Mouse (Mus musculus) left cerebral cortex, adult 2 months (tissue): Measurements from ENCODE around the gene Zbp1. TPM values are rescaled to one million over a fixed set of nuclear protein-coding genes. Genes with fewer than 3 reads are reported as not detected.

Experiments
- DNase-seq, 2 experiments: peaks; one replicate each; pipeline ENCODE4 v3.0.0; 2021 to 2022; ENCODE audit warnings: low spot score in 2 of 2, mixed read lengths in 1 of 2; ENCODE audit errors: extremely low spot score in 1 of 2
- H3K27ac ChIP-seq: fragments of 200-600 bp; 2 replicates; pipeline ENCODE4 v1.8.1; 2022
- H3K4me3 ChIP-seq: fragments of 200-600 bp; 2 replicates; pipeline ENCODE4 v1.8.1; 2022
- CTCF ChIP-seq: fragments of 200-600 bp; IDR thresholded peaks from 2 replicates; pipeline ENCODE4 v1.8.1; 2022; ENCODE audit warnings: antibody characterized with exemption, mild to moderate bottlenecking, moderate library complexity
- intact Hi-C: fragments of 180-260 bp; cut with DNase I; formaldehyde crosslinking; loops from one replicate; pipeline ENCODE4 v1.15.1; 2025
- total RNA-seq, 2 experiments: library from RNA; stranded (reverse); gene quantifications; 2 replicates each; pipeline ENCODE4 v1.2.3; 2021

Zbp1 gene
- total RNA-seq, 2 experiments from 2014 or later, result 0.36 TPM; not detected in 1

DNA sequence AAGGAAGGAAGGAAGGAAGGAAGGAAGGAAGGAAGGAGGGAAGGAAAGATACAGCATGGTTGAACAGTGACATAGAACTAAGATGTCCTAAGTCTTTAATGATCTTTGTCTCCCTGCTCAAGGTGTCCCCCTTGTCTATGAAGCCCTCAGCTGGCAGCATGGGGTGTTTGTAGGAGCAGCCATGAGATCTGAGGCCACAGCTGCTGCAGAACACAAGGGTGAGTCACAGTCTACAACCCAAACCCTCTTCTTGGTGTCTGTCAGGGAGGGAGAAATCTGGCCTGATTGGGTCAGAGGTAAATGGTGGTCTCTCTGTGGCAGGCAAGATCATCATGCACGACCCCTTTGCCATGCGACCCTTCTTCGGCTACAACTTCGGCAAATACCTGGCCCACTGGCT lies 60.9 kb downstream of the Zbp1 start:
- Histone ChIP-seq H3K4me3 (no peak overlapping the region), H3K27ac (no peak overlapping the region)
- TF ChIP-seq CTCF, result no peak
- DNase-seq, result no peak
- intact Hi-C loops, result no loop called here

DNA sequence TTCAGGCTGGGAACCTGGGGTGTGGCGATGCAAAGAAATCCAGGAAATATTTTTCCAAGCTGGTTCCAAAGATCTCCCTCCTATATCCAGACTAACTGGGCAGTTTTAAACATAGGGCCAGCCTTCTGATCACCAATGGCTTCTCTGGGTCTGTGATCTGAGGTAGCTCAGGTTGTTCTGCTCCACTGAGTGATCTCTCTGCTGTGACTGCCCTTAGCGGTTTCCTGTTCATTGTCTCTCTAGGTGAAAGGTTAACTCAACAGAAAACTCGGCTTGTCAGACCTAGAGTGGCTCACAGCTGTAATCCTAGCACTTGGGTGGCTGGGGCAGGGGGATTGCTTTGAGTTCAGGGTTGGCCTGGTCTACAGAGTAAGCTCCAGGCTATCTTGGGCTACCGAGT lies 61.3 kb downstream of the Zbp1 start:
- no peak for TF ChIP-seq CTCF
- intact Hi-C loops, result no loop called here
- DNase-seq, result no peak
- Histone ChIP-seq H3K27ac (no peak overlapping the region), H3K4me3 (no peak overlapping the region)

DNA sequence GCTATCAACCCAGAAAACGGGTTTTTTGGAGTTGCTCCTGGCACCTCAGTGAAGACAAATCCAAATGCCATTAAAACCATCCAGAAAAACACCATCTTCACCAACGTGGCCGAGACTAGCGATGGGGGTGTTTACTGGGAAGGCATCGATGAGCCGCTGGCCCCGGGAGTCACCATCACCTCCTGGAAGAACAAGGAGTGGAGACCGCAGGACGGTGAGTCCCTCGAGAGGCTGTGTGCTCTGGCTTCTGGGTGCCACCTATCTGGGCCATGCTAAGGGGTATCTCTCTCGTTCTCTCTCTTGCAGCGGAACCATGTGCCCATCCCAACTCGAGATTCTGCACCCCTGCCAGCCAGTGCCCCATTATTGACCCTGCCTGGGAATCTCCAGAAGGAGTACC lies 61.8 kb downstream of the Zbp1 start:
- no peak for TF ChIP-seq CTCF
- no peak overlapping the region for H3K4me3 ChIP-seq
- DNase-seq, result no peak
- no peak overlapping the region for H3K27ac ChIP-seq
- intact Hi-C loops, result no loop called here

Other genes with a start within 250 kb of the Zbp1 start
- gene Spo11, start 241.2 kb downstream of the Zbp1 start, total RNA-seq, result under 1 TPM; 0.30 to 0.86 TPM
- 10 to 100 TPM; 55.8 to 61.1 TPM for gene Rae1, start 218.8 kb downstream of the Zbp1 start, total RNA-seq
- gene Rbm38, start 198.4 kb downstream of the Zbp1 start, total RNA-seq, result 1 to 10 TPM; 3.5 to 4.7 TPM
- under 1 TPM in 1 of 2 experiments, not detected in 1; 0.14 TPM for gene Ctcfl, start 99.4 kb downstream of the Zbp1 start, total RNA-seq
- under 1 TPM in 1 of 2 experiments, not detected in 1; 0.11 TPM for gene Pck1, start 65.9 kb downstream of the Zbp1 start, total RNA-seq
- 10 to 100 TPM; 53.4 to 58.5 TPM for gene Pmepa1, start 57.6 kb upstream of the Zbp1 start, total RNA-seq